Mouse (Mus musculus): ENCODE results near the gene Akr1d1. TPM values are rescaled to one million over a fixed set of nuclear protein-coding genes. Genes with fewer than 3 reads are reported as not detected.

Gene Akr1d1
- polyA plus RNA-seq, 1 experiment from 2014 or later: not detected

DNA sequence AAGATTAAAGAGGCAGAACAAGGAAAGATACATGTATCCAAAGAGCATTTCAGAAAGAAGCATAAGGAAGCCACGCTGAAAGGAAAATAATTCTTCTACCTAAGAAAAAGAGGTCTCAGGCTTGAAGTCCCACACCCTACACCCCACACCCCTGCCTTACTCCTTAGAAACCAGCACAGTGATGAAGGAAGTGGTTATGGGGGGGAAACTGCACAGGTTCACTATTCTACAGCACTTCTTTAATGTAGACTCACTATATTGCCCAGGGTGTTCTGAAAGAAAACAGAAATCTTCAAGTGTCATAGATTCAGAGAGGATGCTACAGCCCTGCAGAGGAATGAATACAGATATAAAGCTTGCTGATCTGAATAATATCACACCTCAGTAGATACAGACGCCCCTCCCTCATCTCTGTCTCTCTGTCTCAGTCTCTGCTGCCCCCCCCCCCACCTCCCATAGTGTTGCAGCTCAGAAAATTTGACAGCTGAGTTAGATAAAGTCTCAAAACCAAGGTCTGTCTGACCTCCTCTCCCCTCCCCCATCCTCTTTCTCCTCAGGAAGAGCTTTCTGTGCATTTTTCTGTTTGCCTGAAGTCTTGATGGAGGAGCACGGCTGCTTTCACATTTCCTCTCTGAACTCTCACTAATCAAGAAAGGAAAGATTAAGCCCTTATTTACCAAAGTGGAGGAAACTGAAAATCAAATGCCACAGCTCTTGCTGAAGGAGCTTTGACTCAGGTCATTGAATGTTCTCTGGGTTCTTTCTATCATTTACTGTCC, 77.7 kb downstream of the Akr1d1 start:
- WGBS: 58% methylated on average over 3 of the region's 3 CpGs
- H3K27ac ChIP-seq: peak overlapping the region; percentile 59
- peaks cover 9% of the 10 kb centered on the region for H3K4me1 ChIP-seq
- no peaks in the 10 kb centered on the region for H3K27me3 ChIP-seq (ENCODE audit: insufficient read depth, poor library complexity, severe bottlenecking)
- no peak for DNase-seq (ENCODE audit: low spot score)
- no peaks in the 10 kb centered on the region for H3K36me3 ChIP-seq
- H3K4me3 ChIP-seq: no peak overlapping the region
- H3K9me3 ChIP-seq: no peaks in the 10 kb centered on the region

GRCm38 (mm10) chr6:37612603-37613284, 82.8 kb downstream of the Akr1d1 start:
- Histone ChIP-seq H3K27ac (no peak overlapping the region), H3K36me3 (no peaks in the 10 kb centered on the region), H3K4me3 (no peak overlapping the region), H3K9me3 (no peaks in the 10 kb centered on the region), H3K27me3 (ENCODE audit: insufficient read depth, poor library complexity, severe bottlenecking) (no peaks in the 10 kb centered on the region), H3K4me1 (peaks cover 9% of the 10 kb centered on the region)
- WGBS: 76% methylated on average over 6 of the region's 6 CpGs
- no peak for DNase-seq (ENCODE audit: low spot score)

GRCm38 (mm10) chr6:37615490-37615889, 85.5 kb downstream of the Akr1d1 start:
- no peak overlapping the region for H3K4me3 ChIP-seq
- H3K27ac ChIP-seq: no peak overlapping the region
- no peaks in the 10 kb centered on the region for H3K36me3 ChIP-seq
- H3K4me1 ChIP-seq: peaks cover 5% of the 10 kb centered on the region; the same call in 1 of the 2 replicates
- WGBS: 89% methylated on average over 2 of the region's 2 CpGs
- no peaks in the 10 kb centered on the region for H3K27me3 ChIP-seq (ENCODE audit: insufficient read depth, poor library complexity, severe bottlenecking)
- no peaks in the 10 kb centered on the region for H3K9me3 ChIP-seq
- no peak for DNase-seq (ENCODE audit: low spot score)

DNA sequence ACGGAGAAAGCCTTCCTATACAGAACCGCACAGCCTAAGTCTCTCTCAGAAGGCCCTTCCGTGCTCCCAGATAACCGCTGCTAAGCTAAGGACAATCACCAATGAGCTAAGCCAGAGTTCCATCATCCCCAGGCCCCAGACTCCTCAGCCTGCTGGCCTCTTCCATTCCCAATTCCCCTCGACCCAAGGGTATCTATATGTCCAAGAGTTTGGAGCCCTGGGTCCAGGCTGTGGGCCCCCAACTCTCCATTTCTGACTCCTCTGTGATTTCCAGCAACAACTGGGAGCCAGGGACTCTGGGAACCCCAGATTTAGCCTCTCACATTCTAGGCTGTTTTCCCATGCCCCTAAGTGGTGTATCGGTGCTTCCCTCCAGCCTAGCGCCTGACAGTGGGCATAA, 86.2 kb downstream of the Akr1d1 start:
- WGBS: 89% methylated on average over 7 of the region's 7 CpGs

DNA sequence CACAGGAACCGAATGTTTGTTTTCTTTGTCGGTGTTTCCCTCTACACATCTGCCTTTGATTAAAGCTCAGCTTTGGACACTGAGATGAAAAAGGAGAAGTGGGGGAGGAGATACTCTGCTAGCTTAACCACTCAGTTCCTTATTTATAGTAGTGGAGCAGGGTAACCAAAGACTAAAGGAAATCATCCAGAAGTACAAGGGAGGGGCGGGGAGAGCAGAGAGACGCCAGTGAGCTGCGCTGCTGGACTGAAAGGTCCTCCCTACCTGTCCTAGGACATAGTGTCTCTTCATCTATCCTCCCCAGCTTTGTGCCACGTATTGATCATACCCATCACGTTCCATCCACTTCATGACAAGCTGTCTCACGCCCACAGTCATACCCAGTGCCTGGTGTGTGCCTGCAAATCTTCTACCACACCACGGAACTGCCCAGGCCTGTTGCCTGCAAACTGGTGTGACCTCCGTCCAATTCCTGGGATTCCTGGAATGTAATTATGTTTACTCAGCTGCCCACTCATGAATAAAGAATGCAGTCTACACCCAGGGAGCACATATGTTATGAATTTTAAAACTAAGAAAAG, 87.5 kb downstream of the Akr1d1 start:
- DNase-seq (ENCODE audit: low spot score): no peak
- H3K4me3 ChIP-seq: no peak overlapping the region

More for the DNA sequence above, 86.2 kb downstream of the Akr1d1 start:
- Histone ChIP-seq H3K9me3 (no peaks in the 10 kb centered on the region), H3K4me3 (no peak overlapping the region), H3K4me1 (peaks cover 5% of the 10 kb centered on the region; the same call in 1 of the 2 replicates), H3K27ac (no peak overlapping the region), H3K27me3 (ENCODE audit: insufficient read depth, poor library complexity, severe bottlenecking) (no peaks in the 10 kb centered on the region), H3K36me3 (no peaks in the 10 kb centered on the region)
- no peak for DNase-seq (ENCODE audit: low spot score)

More for the DNA sequence above, 87.5 kb downstream of the Akr1d1 start:
- Histone ChIP-seq H3K9me3 (no peaks in the 10 kb centered on the region), H3K27me3 (ENCODE audit: insufficient read depth, poor library complexity, severe bottlenecking) (no peaks in the 10 kb centered on the region), H3K27ac (no peak overlapping the region), H3K4me1 (peaks cover 9% of the 10 kb centered on the region; the same call in 1 of the 2 replicates), H3K36me3 (no peaks in the 10 kb centered on the region)
- 59% methylated on average over 10 of the region's 10 CpGs for WGBS

Other genes with a start within 250 kb of the Akr1d1 start
- 0.68 and 0.85 TPM in 2 replicates for gene Dgki, start 230.0 kb upstream of the Akr1d1 start, polyA plus RNA-seq (2016; fragmentation: Nextera tagmentation; extraction: Ambion mirVana)
- 33.5 and 36.3 TPM in 2 replicates for gene Creb3l2, start 88.0 kb upstream of the Akr1d1 start, polyA plus RNA-seq (2016; fragmentation: Nextera tagmentation; extraction: Ambion mirVana)

All from heart, embryonic 10.5 days (tissue).